Mouse (Mus musculus): Measurements from ENCODE around the gene Palm.

Gene Palm

GRCm38 (mm10) chr10:79823011-79823410 lies 29.6 kb downstream of the Palm start:
- DNase-seq (ENCODE audit: low spot score in 2 of 2) = no peak

DNA sequence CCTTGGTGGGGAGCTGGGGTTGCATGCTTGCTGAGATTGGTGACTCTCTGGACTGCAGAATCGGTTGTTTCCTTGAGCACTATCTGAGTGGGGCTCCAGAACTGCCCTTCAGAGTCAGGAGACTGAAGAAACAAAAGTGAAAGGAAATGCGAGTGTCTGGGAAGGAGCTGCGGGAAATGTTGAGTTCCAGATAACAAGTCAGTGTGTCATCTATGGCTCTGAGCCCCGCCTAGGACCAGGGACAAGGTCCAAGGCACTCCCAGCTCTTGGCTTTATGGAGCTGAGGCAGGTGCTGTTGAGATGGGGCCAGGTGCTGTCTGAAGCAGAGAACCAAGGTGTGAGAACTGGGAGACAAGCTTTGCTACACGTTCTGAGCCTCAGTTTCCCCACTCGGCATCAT lies 31.0 kb downstream of the Palm start:
- DNase-seq (ENCODE audit: low spot score in 2 of 2) = peak in 1 of 2 experiments; percentile 46

- DNase-seq (ENCODE audit: low spot score in 2 of 2) = no peak
These were observed 38.2 kb downstream of the Palm start for GRCm38 (mm10) chr10:79831583-79831982.

DNA sequence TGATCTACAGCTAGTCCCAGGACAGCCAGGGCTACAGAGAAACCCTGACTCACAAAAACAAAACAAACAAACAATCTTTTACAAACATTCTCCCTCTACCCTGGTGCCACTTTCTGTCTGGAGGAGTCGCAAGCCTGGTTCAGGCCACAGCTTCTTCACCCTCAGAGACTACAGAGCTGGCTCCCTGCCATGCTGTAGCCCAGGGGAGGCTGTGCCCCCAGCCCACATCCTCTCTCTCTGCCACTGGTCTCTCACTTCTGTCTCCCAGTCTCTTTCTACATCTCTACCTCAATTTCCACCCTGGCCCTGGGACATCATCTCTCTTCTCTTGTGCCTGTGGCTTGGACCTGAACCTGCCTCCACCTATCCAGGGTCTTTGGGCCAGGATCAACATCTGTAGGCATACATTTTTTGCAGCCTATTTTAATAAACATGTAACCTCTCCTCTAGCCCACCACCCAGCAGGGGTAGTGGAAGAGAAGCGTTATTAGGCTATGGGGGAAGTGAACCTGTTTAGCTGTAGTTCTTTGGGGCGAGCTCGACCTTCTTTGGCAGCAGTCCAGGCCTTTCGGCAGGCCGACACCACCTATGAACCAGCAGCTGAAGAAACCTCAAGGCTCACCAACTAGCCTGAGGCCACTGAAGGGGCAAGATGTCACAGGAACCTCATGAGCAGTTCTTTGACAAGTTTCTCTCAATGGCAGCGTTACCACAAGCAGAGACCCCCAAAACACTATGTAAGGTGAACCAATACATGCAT lies 38.8 kb downstream of the Palm start:
- DNase-seq (ENCODE audit: low spot score in 2 of 2) = no peak

DNA sequence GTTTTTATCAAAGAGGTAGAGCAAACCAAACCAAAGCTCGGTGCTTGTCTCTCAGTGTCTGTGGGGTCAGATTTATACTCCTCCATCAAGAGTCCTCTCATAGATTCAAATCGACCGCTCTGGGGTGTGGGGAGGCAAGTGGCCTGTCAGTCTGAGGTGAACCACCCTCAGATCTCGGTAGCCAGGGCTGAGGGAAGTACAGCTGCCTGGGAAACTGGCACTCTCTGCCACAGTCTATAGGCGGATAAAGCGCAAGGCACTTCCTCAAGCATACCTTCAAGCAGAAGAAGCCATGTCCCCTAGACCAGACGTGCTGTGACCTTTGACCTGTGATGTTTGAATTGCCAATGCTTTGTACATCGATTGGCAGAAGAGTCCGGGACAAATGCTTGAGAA lies 39.4 kb downstream of the Palm start:
- no peak for DNase-seq (ENCODE audit: low spot score in 2 of 2)

- peak; percentile 65 to 70 for DNase-seq (ENCODE audit: low spot score in 2 of 2)
These were observed 41.5 kb downstream of the Palm start for GRCm38 (mm10) chr10:79834769-79835398.

DNA sequence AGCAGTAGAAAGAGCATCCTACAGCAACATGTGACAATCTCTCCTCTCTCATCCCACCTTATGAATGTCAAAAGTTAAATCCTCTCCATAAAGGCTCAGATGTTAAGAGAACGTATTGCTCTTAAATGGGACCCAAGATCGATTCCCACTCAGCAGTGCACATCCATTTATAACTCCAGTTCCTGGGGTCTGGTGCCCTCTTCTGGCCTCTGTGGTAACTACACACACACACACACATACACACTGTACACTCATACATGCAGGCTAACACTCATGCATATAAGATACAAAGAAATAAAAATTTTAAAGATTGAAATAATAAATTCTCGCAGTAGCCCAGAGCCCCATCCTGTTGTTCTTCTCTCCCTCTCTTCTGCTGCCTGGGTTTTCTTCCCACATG lies 43.5 kb downstream of the Palm start:
- DNase-seq (ENCODE audit: low spot score in 2 of 2) = no peak

- no peak for DNase-seq (ENCODE audit: low spot score in 2 of 2)
These were observed 44.8 kb downstream of the Palm start for GRCm38 (mm10) chr10:79838151-79838550.

DNA sequence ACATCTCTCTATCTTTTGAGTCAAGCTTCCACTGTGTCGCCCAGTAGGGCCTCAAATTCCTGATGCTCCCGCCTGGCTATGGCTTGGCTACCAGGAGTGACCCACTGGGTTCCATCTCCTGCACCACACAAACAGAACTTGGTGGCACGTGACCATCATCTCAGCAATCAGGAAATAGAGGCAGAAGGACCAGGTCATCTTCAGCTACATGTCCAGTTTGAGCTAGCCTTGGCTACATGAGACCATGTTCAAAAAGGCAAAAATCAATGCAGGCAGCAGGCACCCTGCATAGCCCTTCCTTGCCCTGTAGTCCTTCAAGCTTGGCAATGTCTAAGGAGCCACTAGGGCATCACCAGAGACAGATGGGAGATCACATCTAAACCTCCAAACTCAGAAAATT lies 46.7 kb downstream of the Palm start:
- no peak for DNase-seq (ENCODE audit: low spot score in 2 of 2)

DNA sequence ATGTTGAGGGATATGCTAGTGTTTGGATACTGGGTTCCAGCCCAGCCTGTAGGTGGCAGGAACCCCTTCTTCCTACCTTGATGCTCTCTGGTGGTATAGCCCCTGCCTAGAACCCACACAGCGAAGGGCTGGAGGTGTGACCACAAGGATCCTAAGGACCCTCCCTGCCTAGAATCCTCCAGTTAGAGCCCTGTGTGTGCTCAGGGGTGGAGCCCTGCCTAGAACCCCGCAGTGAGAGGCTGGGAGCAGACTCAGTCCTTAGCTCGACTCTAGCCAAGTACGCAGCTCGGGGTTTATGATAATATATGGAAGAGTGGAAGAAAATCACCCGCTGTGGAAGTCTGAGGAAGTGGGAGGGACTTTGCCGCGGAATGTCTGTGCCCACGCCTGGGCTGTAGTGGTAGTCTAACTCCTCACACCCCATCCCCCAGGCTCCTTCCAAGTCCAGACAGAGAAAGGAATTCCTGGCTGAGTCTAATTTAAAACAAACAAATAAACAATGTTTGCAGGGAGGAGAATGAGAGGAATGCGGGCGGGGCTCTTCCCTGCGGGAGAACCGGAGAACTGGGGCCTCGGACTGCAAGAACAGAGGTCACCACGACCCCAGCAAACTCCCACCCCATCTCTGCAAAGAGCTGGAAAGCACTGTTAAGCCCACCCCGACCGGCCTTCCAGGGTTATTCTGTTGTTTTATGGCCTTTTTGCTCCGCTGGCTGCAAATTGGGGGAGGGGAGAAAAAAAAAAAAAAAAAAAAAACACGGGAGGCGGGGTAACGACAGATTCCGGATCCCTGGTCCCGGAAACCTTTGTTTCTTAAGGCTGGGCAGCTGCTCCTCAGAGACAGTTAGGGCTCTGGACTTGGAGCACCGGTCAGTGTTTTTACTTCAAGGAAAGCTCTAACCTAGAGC lies 47.5 kb downstream of the Palm start:
- DNase-seq (ENCODE audit: low spot score in 2 of 2) = peak; percentile 69 to 81

GRCm38 (mm10) chr10:79842322-79842721 lies 49.0 kb downstream of the Palm start:
- no peak for DNase-seq (ENCODE audit: low spot score in 2 of 2)

DNA sequence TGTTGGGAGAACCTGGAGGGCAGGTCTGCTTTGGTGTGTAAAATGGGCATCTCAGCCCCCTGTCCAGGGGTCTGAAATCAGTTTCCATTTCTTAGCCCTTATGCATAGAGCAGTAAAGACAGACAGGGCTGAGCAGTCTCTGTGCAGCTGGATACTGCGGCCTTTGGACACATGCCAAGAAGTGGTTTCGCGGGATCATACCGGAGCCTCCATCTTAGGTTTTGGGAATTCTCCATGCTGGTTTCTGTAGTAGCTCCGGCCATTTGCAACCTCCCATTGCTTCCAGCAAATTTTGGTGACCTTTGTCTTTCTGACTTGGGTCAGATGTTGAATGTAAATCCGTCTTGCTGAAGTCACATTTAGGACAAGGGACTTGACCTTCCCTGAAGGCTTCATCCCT lies 50.1 kb downstream of the Palm start:
- no peak for DNase-seq (ENCODE audit: low spot score in 2 of 2)

- DNase-seq (ENCODE audit: low spot score in 2 of 2) = no peak
These were observed 53.2 kb downstream of the Palm start for GRCm38 (mm10) chr10:79846553-79846952.

DNA sequence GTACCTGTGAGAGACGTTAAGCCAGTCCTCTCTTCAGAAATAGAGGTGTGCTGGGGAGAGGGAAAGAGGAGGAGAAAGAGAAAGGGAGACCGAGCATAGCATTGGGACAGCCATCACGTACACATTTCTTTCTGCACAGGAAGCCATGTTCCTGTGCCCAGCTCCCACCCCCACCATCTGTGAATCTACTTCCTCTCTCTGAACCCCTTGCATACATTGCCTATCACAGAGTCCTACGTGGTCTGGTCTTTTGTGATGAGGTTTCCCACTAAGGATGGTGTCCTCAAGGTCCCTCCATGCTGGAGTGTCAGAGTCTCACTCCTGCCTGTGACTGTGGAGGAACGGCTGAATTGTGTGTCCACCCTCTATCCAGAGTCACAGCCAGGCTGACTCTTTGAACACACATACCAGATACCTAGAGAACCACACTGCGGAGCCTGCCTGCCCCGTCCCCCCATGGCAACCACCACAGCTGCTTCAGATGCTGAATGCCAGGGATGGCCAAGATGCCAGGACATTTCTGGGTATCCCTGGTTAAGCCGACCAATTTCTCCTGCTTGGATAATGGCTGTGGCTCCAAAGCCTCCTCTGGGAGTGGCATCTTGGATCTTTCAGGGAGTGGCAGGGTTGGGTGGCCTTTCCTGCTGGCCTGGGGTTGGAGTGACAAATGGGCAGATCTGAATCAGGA lies 56.7 kb downstream of the Palm start:
- no peak for DNase-seq (ENCODE audit: low spot score in 2 of 2)

DNA sequence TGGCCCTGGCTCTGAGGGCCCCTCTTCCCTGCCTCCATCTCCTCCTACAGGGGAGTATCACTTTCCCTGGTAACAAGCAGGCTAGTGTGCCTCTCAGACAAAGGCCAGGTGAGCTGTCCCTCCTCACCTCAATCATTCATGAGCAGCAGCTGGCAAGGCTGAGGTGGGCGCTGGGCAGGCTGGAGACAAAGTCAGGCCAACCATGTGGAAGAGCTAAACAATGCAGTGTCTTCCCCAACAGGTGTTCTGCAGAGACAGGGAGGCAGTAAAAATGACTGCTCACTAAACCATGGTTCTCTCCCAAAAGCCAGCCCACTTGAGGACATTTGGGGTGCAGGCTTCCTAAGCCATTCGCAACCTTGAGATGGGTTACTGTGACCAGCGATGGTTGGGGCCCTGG lies 58.3 kb downstream of the Palm start:
- DNase-seq (ENCODE audit: low spot score in 2 of 2) = no peak

DNA sequence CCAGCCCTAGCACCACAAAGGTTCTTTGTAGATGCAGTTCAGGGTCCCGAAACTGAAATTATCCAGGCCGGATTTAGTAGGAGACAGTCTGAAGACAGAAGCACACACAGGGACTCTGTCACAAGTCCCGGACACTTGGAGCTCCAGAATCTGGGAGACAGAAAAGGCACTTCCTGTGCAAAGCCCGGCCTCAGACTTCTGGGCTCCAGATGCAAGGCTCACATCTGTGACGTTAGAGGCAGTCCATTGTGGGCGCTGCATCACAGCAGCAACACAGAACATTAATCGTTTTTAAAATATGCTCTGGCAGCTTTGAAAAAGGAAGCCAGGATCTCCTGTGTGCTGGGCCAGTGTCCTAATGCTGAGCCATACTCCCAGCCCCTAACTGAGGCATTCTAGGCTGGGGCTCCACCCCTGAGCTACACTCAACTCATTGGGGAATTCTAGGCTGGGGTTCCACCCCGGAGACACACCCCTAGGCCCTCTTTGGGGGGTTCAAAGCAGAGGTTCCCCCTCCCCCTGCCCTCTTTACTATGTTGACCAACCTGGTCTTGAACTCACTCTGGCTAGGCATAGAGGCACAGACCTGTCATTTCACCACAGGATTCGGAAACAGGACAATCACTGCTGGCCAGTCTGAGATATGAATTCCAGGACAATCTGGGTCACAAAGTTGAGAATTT lies 58.9 kb downstream of the Palm start:
- DNase-seq (ENCODE audit: low spot score in 2 of 2) = peak; percentile 68 to 78

GRCm38 (mm10) chr10:79852827-79853226 lies 59.5 kb downstream of the Palm start:
- no peak for DNase-seq (ENCODE audit: low spot score in 2 of 2)

DNA sequence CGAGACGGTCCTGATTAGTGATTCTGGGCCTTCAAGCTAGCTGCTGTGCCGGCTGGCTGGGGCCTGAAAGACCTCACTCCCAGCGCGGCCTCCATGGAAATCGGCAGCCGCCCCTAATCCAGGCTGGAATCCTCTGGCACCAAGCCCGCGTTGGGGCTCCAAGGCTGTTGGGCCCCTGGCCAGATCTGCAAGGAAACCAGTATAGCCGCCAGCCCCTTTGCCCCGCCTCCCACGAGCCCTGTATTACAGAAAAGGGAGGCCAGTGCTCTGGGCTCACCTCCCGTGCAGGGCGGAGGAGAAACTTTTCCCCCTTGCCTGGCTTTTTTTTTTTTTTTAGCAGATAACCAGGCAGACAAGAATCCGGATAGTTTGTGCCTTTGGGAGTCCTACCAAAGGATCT lies 60.0 kb downstream of the Palm start:
- DNase-seq (ENCODE audit: low spot score in 2 of 2) = peak; percentile 93 to 97

- DNase-seq (ENCODE audit: low spot score in 2 of 2) = peak; percentile 99
These were observed 60.8 kb downstream of the Palm start, which contains the start of gene Ptbp1 for GRCm38 (mm10) chr10:79853860-79854795. Gene Ptbp1, plus strand, starts transcription at chr10:79854427.

Measured in heart, adult 9 months (tissue).